Mouse (Mus musculus): ENCODE results near the gene Ppp1r11. TPM values are rescaled to one million over a fixed set of nuclear protein-coding genes. Genes with fewer than 3 reads are reported as not detected.

Ppp1r11 gene
- polyA plus RNA-seq, 1 experiment from 2014 or later = 73.1 TPM

- whole genome bisulfite sequencing = 7% methylated on average over 24 of the region's 24 CpGs
- peak overlapping the region; percentile 28 for H3K4me3 ChIP-seq
- no peak overlapping the region for H3K27ac ChIP-seq
- H3K27me3 ChIP-seq = peaks cover 23% of the 10 kb centered on the region
- no peak overlapping the region for H3K9ac ChIP-seq
- no peaks in the 10 kb centered on the region for H3K36me3 ChIP-seq
- no peak for ATAC-seq (replicated peaks; ENCODE audit: insufficient number of reproducible peaks, insufficient read depth, low FRiP score, low read depth)
- H3K4me1 ChIP-seq (replicated peaks) = peaks cover 8% of the 10 kb centered on the region; the same call in 1 of the 2 replicates
- no peaks in the 10 kb centered on the region for H3K9me3 ChIP-seq (replicated peaks)
- H3K4me2 ChIP-seq = peak overlapping the region; percentile 58
Observed at GRCm38 (mm10) chr17:36988475-36988874, 36.9 kb upstream of the Ppp1r11 start.

GRCm38 (mm10) chr17:36982253-36983155, 31.0 kb upstream of the Ppp1r11 start:
- Histone ChIP-seq H3K4me2 (peak overlapping the region; percentile 67; the same call in 1 of the 2 replicates), H3K4me1 (replicated peaks) (peaks cover 13% of the 10 kb centered on the region), H3K4me3 (no peak overlapping the region), H3K9me3 (replicated peaks) (no peaks in the 10 kb centered on the region), H3K27me3 (peaks cover 3% of the 10 kb centered on the region), H3K27ac (no peak overlapping the region), H3K9ac (no peak overlapping the region), H3K36me3 (no peaks in the 10 kb centered on the region)
- no peak for ATAC-seq (replicated peaks; ENCODE audit: insufficient number of reproducible peaks, insufficient read depth, low FRiP score, low read depth)
- 45% methylated on average over 5 of the region's 5 CpGs for WGBS

GRCm38 (mm10) chr17:36981845-36982244, 30.3 kb upstream of the Ppp1r11 start:
- H3K36me3 ChIP-seq = no peaks in the 10 kb centered on the region
- peaks cover 13% of the 10 kb centered on the region for H3K4me1 ChIP-seq (replicated peaks)
- no peak overlapping the region for H3K27ac ChIP-seq
- no peaks in the 10 kb centered on the region for H3K9me3 ChIP-seq (replicated peaks)
- no peak overlapping the region for H3K9ac ChIP-seq
- no peaks in the 10 kb centered on the region; the same call in 1 of the 2 replicates for H3K27me3 ChIP-seq
- peak overlapping the region; percentile 67 for H3K4me2 ChIP-seq
- 11% methylated on average over 4 of the region's 4 CpGs for WGBS
- peak overlapping the region; percentile 40 for H3K4me3 ChIP-seq
- no peak for ATAC-seq (replicated peaks; ENCODE audit: insufficient number of reproducible peaks, insufficient read depth, low FRiP score, low read depth)

GRCm38 (mm10) chr17:36981221-36981813, 29.8 kb upstream of the Ppp1r11 start, which contains the start of gene 2410137M14Rik:
TSS of gene 2410137M14Rik (minus strand) at chr17:36981237.
- H3K9ac ChIP-seq = peak within 1 kb of the TSS; percentile 26; the same call in 1 of the 2 replicates
- no peak within 1 kb of the TSS for H3K27ac ChIP-seq
- 6% methylated on average over 18 of the region's 18 CpGs for WGBS
- peak within 1 kb of the TSS; percentile 67 for H3K4me2 ChIP-seq
- peaks cover 13% of the 10 kb centered on the region for H3K4me1 ChIP-seq (replicated peaks)
- no peaks in the 10 kb centered on the region for H3K9me3 ChIP-seq (replicated peaks)
- H3K27me3 ChIP-seq = no peaks in the 10 kb centered on the region; the same call in 1 of the 2 replicates
- peak within 1 kb of the TSS; percentile 40 for H3K4me3 ChIP-seq
- ATAC-seq (replicated peaks; ENCODE audit: insufficient number of reproducible peaks, insufficient read depth, low FRiP score, low read depth) = 0 out of 2 replicates have a peak, but pooled peaks have one; percentile 39
- no peaks in the 10 kb centered on the region for H3K36me3 ChIP-seq

- no peaks in the 10 kb centered on the region for H3K9me3 ChIP-seq (replicated peaks)
- no peaks in the 10 kb centered on the region for H3K27me3 ChIP-seq
- H3K36me3 ChIP-seq = no peaks in the 10 kb centered on the region
- WGBS = 74% methylated on average over 8 of the region's 8 CpGs
- H3K27ac ChIP-seq = no peak overlapping the region
- no peak overlapping the region for H3K4me3 ChIP-seq
- ATAC-seq (replicated peaks; ENCODE audit: insufficient number of reproducible peaks, insufficient read depth, low FRiP score, low read depth) = no peak
- no peaks in the 10 kb centered on the region for H3K4me1 ChIP-seq (replicated peaks)
- H3K9ac ChIP-seq = no peak overlapping the region
- no peak overlapping the region for H3K4me2 ChIP-seq
Observed at GRCm38 (mm10) chr17:36973271-36973787, 21.8 kb upstream of the Ppp1r11 start.

GRCm38 (mm10) chr17:36972791-36973190, 21.2 kb upstream of the Ppp1r11 start:
- ATAC-seq (replicated peaks; ENCODE audit: insufficient number of reproducible peaks, insufficient read depth, low FRiP score, low read depth) = no peak

GRCm38 (mm10) chr17:36971172-36971850, 19.8 kb upstream of the Ppp1r11 start:
- 81% methylated on average over 6 of the region's 6 CpGs for WGBS
- no peak overlapping the region for H3K27ac ChIP-seq
- no peak overlapping the region for H3K9ac ChIP-seq
- no peaks in the 10 kb centered on the region for H3K36me3 ChIP-seq
- no peak overlapping the region for H3K4me2 ChIP-seq
- H3K4me3 ChIP-seq = no peak overlapping the region
- no peaks in the 10 kb centered on the region for H3K9me3 ChIP-seq (replicated peaks)
- no peaks in the 10 kb centered on the region for H3K4me1 ChIP-seq (replicated peaks)
- H3K27me3 ChIP-seq = no peaks in the 10 kb centered on the region
- peak; percentile 20; the same call in 1 of the 2 replicates for ATAC-seq (replicated peaks; ENCODE audit: insufficient number of reproducible peaks, insufficient read depth, low FRiP score, low read depth)

More at GRCm38 (mm10) chr17:36972791-36973190, 21.2 kb upstream of the Ppp1r11 start:
- Histone ChIP-seq H3K9me3 (replicated peaks) (no peaks in the 10 kb centered on the region), H3K27ac (no peak overlapping the region), H3K4me3 (no peak overlapping the region), H3K4me2 (no peak overlapping the region), H3K4me1 (replicated peaks) (no peaks in the 10 kb centered on the region), H3K27me3 (no peaks in the 10 kb centered on the region), H3K36me3 (no peaks in the 10 kb centered on the region), H3K9ac (no peak overlapping the region)
- 77% methylated on average over 3 of the region's 3 CpGs for WGBS

- Histone ChIP-seq H3K4me2 (no peak overlapping the region), H3K9me3 (replicated peaks) (no peaks in the 10 kb centered on the region), H3K27ac (no peak overlapping the region), H3K4me1 (replicated peaks) (no peaks in the 10 kb centered on the region), H3K27me3 (no peaks in the 10 kb centered on the region), H3K4me3 (no peak overlapping the region), H3K36me3 (no peaks in the 10 kb centered on the region), H3K9ac (no peak overlapping the region)
- no peak for ATAC-seq (replicated peaks; ENCODE audit: insufficient number of reproducible peaks, insufficient read depth, low FRiP score, low read depth)
- WGBS = 74% methylated on average over 14 of the region's 14 CpGs
Observed at GRCm38 (mm10) chr17:36970316-36970890, 18.9 kb upstream of the Ppp1r11 start.

- Histone ChIP-seq H3K9ac (no peak overlapping the region), H3K36me3 (no peaks in the 10 kb centered on the region), H3K9me3 (replicated peaks) (no peaks in the 10 kb centered on the region), H3K4me2 (no peak overlapping the region), H3K27me3 (no peaks in the 10 kb centered on the region), H3K4me1 (replicated peaks) (no peaks in the 10 kb centered on the region), H3K4me3 (no peak overlapping the region), H3K27ac (no peak overlapping the region)
- no peak for ATAC-seq (replicated peaks; ENCODE audit: insufficient number of reproducible peaks, insufficient read depth, low FRiP score, low read depth)
- 70% methylated on average over 1 of the region's 1 CpGs for WGBS
Observed at GRCm38 (mm10) chr17:36966875-36967274, 15.3 kb upstream of the Ppp1r11 start.

- Histone ChIP-seq H3K4me3 (no peak overlapping the region), H3K4me2 (no peak overlapping the region), H3K9me3 (replicated peaks) (no peaks in the 10 kb centered on the region), H3K27me3 (no peaks in the 10 kb centered on the region), H3K36me3 (peaks cover 4% of the 10 kb centered on the region), H3K4me1 (replicated peaks) (peaks cover 14% of the 10 kb centered on the region), H3K9ac (no peak overlapping the region), H3K27ac (no peak overlapping the region)
- no peak for ATAC-seq (replicated peaks; ENCODE audit: insufficient number of reproducible peaks, insufficient read depth, low FRiP score, low read depth)
- 60% methylated on average over 1 of the region's 1 CpGs for WGBS
Observed at GRCm38 (mm10) chr17:36961125-36961524, 9.6 kb upstream of the Ppp1r11 start.

Data from heart, embryonic 15.5 days (tissue).